12 mouse cellular contexts compared by ENCODE assay signal in genomic region chr6:37336831-37337260, GRCm38 (mm10). TPM values are rescaled to one million over a fixed set of nuclear protein-coding genes. Genes with fewer than 3 reads are reported as not detected.
DNase-seq lines count a peak whose midpoint lies in the region; ATAC-seq and TF ChIP-seq lines count a peak whose summit lies in the region.
"Had no signal": no experiment of that assay in that cellular context is flagged by ENCODE, and none has a peak within 500 bp of the region (broad histone marks: within the 10 kb centered on the region; RNA-seq: fewer than 3 reads in every experiment).

No protein-coding gene starts in this region.

- no peak overlapping the region for H3K4me2 ChIP-seq in limb, embryonic 15.5 days
- H3K4me2 ChIP-seq: liver, embryonic 15.5 days had no signal

- H3K27me3 ChIP-seq in heart, embryonic 10.5 days (ENCODE audit: insufficient read depth, poor library complexity, severe bottlenecking), result no peaks in the 10 kb centered on the region
- no peaks in the 10 kb centered on the region for H3K27me3 ChIP-seq in testis, adult 2 months (ENCODE audit: control insufficient read depth, insufficient read depth, low read length)
- no peaks in the 10 kb centered on the region for H3K27me3 ChIP-seq in limb, embryonic 15.5 days
- H3K27me3 ChIP-seq: liver, embryonic 15.5 days had no signal

- no peaks in the 10 kb centered on the region for H3K9me3 ChIP-seq in heart, embryonic 10.5 days
- H3K9me3 ChIP-seq in limb, embryonic 15.5 days, result no peaks in the 10 kb centered on the region
- H3K9me3 ChIP-seq: liver, embryonic 15.5 days had no signal

- no peak for TF ChIP-seq POLR2A in testis, adult 2 months (IDR thresholded peaks at IDR 0.05; ENCODE audit: control insufficient read depth, low read depth, low read length)

- 37% methylated on average over 5 of the region's 5 CpGs for WGBS in heart, embryonic 10.5 days
- 17% methylated on average over 5 of the region's 5 CpGs for WGBS in limb, embryonic 15.5 days

- no peak for ATAC-seq in limb, embryonic 15.5 days (ENCODE audit: insufficient number of reproducible peaks, low FRiP score, low TSS enrichment, low read depth)

- H3K9ac ChIP-seq in limb, embryonic 15.5 days, result no peak overlapping the region
- H3K9ac ChIP-seq: liver, embryonic 15.5 days had no signal

- peaks cover 77% of the 10 kb centered on the region for H3K36me3 ChIP-seq in heart, embryonic 10.5 days
- H3K36me3 ChIP-seq in testis, adult 2 months (ENCODE audit: control insufficient read depth, insufficient read depth, low read length), result no peaks in the 10 kb centered on the region
- H3K36me3 ChIP-seq in limb, embryonic 15.5 days, result peaks cover 75% of the 10 kb centered on the region

- H3K4me3 ChIP-seq in heart, embryonic 10.5 days, result no peak overlapping the region
- no peak overlapping the region for H3K4me3 ChIP-seq in testis, adult 2 months (ENCODE audit: control insufficient read depth, low read depth, low read length)
- H3K4me3 ChIP-seq in limb, embryonic 15.5 days, result no peak overlapping the region
- H3K4me3 ChIP-seq: liver, embryonic 15.5 days had no signal

- peaks cover 13% of the 10 kb centered on the region; the same call in 1 of the 2 replicates for H3K4me1 ChIP-seq in heart, embryonic 10.5 days
- H3K4me1 ChIP-seq in testis, adult 2 months (ENCODE audit: control insufficient read depth, insufficient read depth, low read length), result no peaks in the 10 kb centered on the region
- H3K4me1 ChIP-seq in limb, embryonic 15.5 days, result peaks cover 24% of the 10 kb centered on the region
- H3K4me1 ChIP-seq: liver, embryonic 15.5 days had no signal

- peak overlapping the region; percentile 53 for H3K27ac ChIP-seq in heart, embryonic 10.5 days
- peak overlapping the region; percentile 12; the same call in 1 of the 2 replicates for H3K27ac ChIP-seq in testis, adult 2 months (ENCODE audit: control insufficient read depth, insufficient read depth, low read depth, low read length)
- peak overlapping the region; percentile 33; the same call in 1 of the 2 replicates for H3K27ac ChIP-seq in limb, embryonic 15.5 days
- H3K27ac ChIP-seq: liver, embryonic 15.5 days had no signal

- no peak for TF ChIP-seq CTCF in testis, adult 2 months (IDR thresholded peaks at IDR 0.05; ENCODE audit: control insufficient read depth, insufficient read depth, insufficient replicate concordance, low read depth, low read length)

- DNase-seq in heart, embryonic 10.5 days (ENCODE audit: low spot score), result peak; percentile 10
- DNase-seq in heart, adult 9 months (ENCODE audit: low spot score in 2 of 2), result no peak
- no peak for DNase-seq in testis, postnatal 14 days (ENCODE audit: low spot score)
- no peak for DNase-seq in c-Kit-positive CD71-positive TER-119-positive erythroid progenitor cells, embryonic 14.5 days (ENCODE audit: low spot score)
- no peak for DNase-seq in thymus, postnatal 25 days
- no peak for DNase-seq in adrenal gland, postnatal 14 days
- DNase-seq: adrenal gland, adult 2 months; kidney, postnatal 10 days; thymus, postnatal 4 days had no signal

RNA-seq across cellular contexts. Expression of gene Dgki, which starts 36.9 kb away (rescaled TPM):
- polyA plus RNA-seq in heart, embryonic 10.5 days (2016; fragmentation: Nextera tagmentation; extraction: Ambion mirVana), result 0.68 and 0.85 TPM in 2 replicates
- polyA plus RNA-seq in testis, adult 2 months (2012; rRNA removed), result 0.10 and 0.34 TPM in 2 replicates
- polyA plus RNA-seq in limb, embryonic 15.5 days (2015; fragmentation: Nextera tagmentation; extraction: Ambion mirVana), result 0.92 and 0.99 TPM in 2 replicates
- total RNA-seq in adrenal gland, postnatal 14 days (2021), result 2.2 and 2.4 TPM in 2 replicates
